Mouse (Mus musculus) spleen, embryonic (tissue): Measurements from ENCODE around the gene Dhx38.

Experiments
- CTCF ChIA-PET: fragments of 350-600 bp; sonication (Branson Sonifier 250); formaldehyde crosslinking; loops from one replicate; lab custom pipeline; 2022; lab: Charles Lee

The Dhx38 gene

GRCm38 (mm10) chr8:109565498-109566333 is at the start of gene Dhx38, which contains the start of gene Txnl4b:
TSS of gene Dhx38 (minus strand) at chr8:109565861.
TSS of gene Txnl4b (plus strand) at chr8:109565892.
- CTCF ChIA-PET: no interaction called here

- CTCF ChIA-PET: interaction anchor here (0.6 to 0.7 kb wide), 3 partner anchors 18 to 913 kb away, joined by 3 to 7 read pairs (median 5); no protein-coding TSS in a partner anchor
These were observed 48.9 kb upstream of the Dhx38 start, which contains the start of gene Pkd1l3 for GRCm38 (mm10) chr8:109614243-109615210. TSS of gene Pkd1l3 (plus strand) at chr8:109614517.

- CTCF ChIA-PET: no interaction called here
These were observed 43.5 kb upstream of the Dhx38 start for GRCm38 (mm10) chr8:109609153-109609502.

- CTCF ChIA-PET: no interaction called here
These were observed 42.9 kb upstream of the Dhx38 start, which contains the start of gene Dhodh for GRCm38 (mm10) chr8:109608271-109609152. TSS of gene Dhodh (minus strand) at chr8:109608673.

- CTCF ChIA-PET: no interaction called here
These were observed 42.0 kb upstream of the Dhx38 start for GRCm38 (mm10) chr8:109607650-109608049.

GRCm38 (mm10) chr8:109606725-109607124 is 41.1 kb upstream of the Dhx38 start:
- CTCF ChIA-PET: no interaction called here

- CTCF ChIA-PET: interaction anchor here (0.6 kb wide), 1 partner anchor 8 kb away, joined by 3 read pairs; no protein-coding TSS in a partner anchor
These were observed 30.2 kb upstream of the Dhx38 start for GRCm38 (mm10) chr8:109595854-109596253.

- CTCF ChIA-PET: no interaction called here
These were observed 27.6 kb upstream of the Dhx38 start for GRCm38 (mm10) chr8:109593117-109593788.

GRCm38 (mm10) chr8:109592164-109592563 is 26.5 kb upstream of the Dhx38 start:
- CTCF ChIA-PET: no interaction called here

GRCm38 (mm10) chr8:109591367-109591766 is 25.7 kb upstream of the Dhx38 start:
- CTCF ChIA-PET: no interaction called here

- CTCF ChIA-PET: no interaction called here
These were observed 25.2 kb upstream of the Dhx38 start for GRCm38 (mm10) chr8:109590901-109591300.

GRCm38 (mm10) chr8:109586972-109587504 is 21.4 kb upstream of the Dhx38 start:
- CTCF ChIA-PET: interaction anchor here (1.0 kb wide), 1 partner anchor 9 kb away, joined by 3 read pairs; no protein-coding TSS in a partner anchor

GRCm38 (mm10) chr8:109585652-109586051 is 20.0 kb upstream of the Dhx38 start:
- CTCF ChIA-PET: no interaction called here

GRCm38 (mm10) chr8:109584830-109585229 is 19.2 kb upstream of the Dhx38 start:
- CTCF ChIA-PET: interaction anchor here (0.6 kb wide), 1 partner anchor 1081 kb away, joined by 12 read pairs; no protein-coding TSS in a partner anchor

- CTCF ChIA-PET: interaction anchor here (0.6 kb wide), 1 partner anchor 1082 kb away, joined by 12 read pairs; no protein-coding TSS in a partner anchor
These were observed 18.6 kb upstream of the Dhx38 start for GRCm38 (mm10) chr8:109584293-109584692.

- CTCF ChIA-PET: no interaction called here
These were observed 13.2 kb upstream of the Dhx38 start, which contains the start of gene Hp for GRCm38 (mm10) chr8:109578900-109579301. TSS of gene Hp (minus strand) at chr8:109579172.

- CTCF ChIA-PET: no interaction called here
These were observed 10.7 kb upstream of the Dhx38 start for GRCm38 (mm10) chr8:109576311-109576710.

GRCm38 (mm10) chr8:109571139-109571538 is 5.5 kb upstream of the Dhx38 start:
- CTCF ChIA-PET: no interaction called here

- CTCF ChIA-PET: no interaction called here
These were observed 895 bp downstream of the Dhx38 start for GRCm38 (mm10) chr8:109564766-109565165.

GRCm38 (mm10) chr8:109563881-109564280 is 1.8 kb downstream of the Dhx38 start:
- CTCF ChIA-PET: interaction anchor here (0.7 kb wide), 1 partner anchor 270 kb away, joined by 6 read pairs; no protein-coding TSS in a partner anchor
